Mouse (Mus musculus): ENCODE measurements at regions not wholly inside any gene's neighbourhood (a gene's known extent, or its start where the extent isn't known, plus 50 kb on each side); places are given as distances from the start of the nearest gene placed in this dataset.
A peak's percentile ranks its signal among the peaks of the same experiment; 100 is the strongest.

- Histone ChIP-seq H3K4me1 (ENCODE audit: control insufficient read depth, insufficient read depth, low read length) (no peaks in the 10 kb centered on the region), H3K4me3 (ENCODE audit: low read depth, low read length) (no peak overlapping the region), H3K27me3 (ENCODE audit: control insufficient read depth, insufficient read depth, low read length) (no peaks in the 10 kb centered on the region), H3K9ac (ENCODE audit: low read length) (no peak overlapping the region), H3K9me3 (ENCODE audit: control insufficient read depth, low read length) (no peaks in the 10 kb centered on the region), H3K36me3 (ENCODE audit: control insufficient read depth, insufficient read depth, low read length) (no peaks in the 10 kb centered on the region), H3K4me2 (ENCODE audit: low read depth, severe bottlenecking) (no peak overlapping the region), H3K27ac (replicated peaks; ENCODE audit: low read depth, low read length) (no peak overlapping the region)
- WGBS, result 72% methylated on average over 2 of the region's 2 CpGs
- no peak for DNase-seq (ENCODE audit: low spot score)
- no peak for ATAC-seq (ENCODE audit: insufficient number of reproducible peaks, low FRiP score, low TSS enrichment, low read depth)
Measured at GRCm38 (mm10) chr13:34416603-34417002, 71.6 kb upstream of the Slc22a23 start.

GRCm38 (mm10) chr13:34414533-34414932 lies 69.6 kb upstream of the Slc22a23 start:
- no peak overlapping the region for H3K9ac ChIP-seq (ENCODE audit: low read length)
- DNase-seq (ENCODE audit: low spot score) (no peak), ATAC-seq (ENCODE audit: insufficient number of reproducible peaks, low FRiP score, low TSS enrichment, low read depth) (no peak)
- H3K27me3 ChIP-seq (ENCODE audit: control insufficient read depth, insufficient read depth, low read length), result no peaks in the 10 kb centered on the region
- no peak overlapping the region for H3K27ac ChIP-seq (replicated peaks; ENCODE audit: low read depth, low read length)
- WGBS, result 88% methylated on average over 2 of the region's 2 CpGs
- no peak overlapping the region for H3K4me3 ChIP-seq (ENCODE audit: low read depth, low read length)
- H3K9me3 ChIP-seq (ENCODE audit: control insufficient read depth, low read length), result no peaks in the 10 kb centered on the region
- H3K36me3 ChIP-seq (ENCODE audit: control insufficient read depth, insufficient read depth, low read length), result no peaks in the 10 kb centered on the region
- H3K4me2 ChIP-seq (ENCODE audit: low read depth, severe bottlenecking), result no peak overlapping the region
- H3K4me1 ChIP-seq (ENCODE audit: control insufficient read depth, insufficient read depth, low read length), result no peaks in the 10 kb centered on the region

GRCm38 (mm10) chr13:34408669-34409055 lies 63.7 kb upstream of the Slc22a23 start:
- H3K9ac ChIP-seq (ENCODE audit: low read length), result no peak overlapping the region
- H3K36me3 ChIP-seq (ENCODE audit: control insufficient read depth, insufficient read depth, low read length), result no peaks in the 10 kb centered on the region
- DNase-seq (ENCODE audit: low spot score) (no peak), ATAC-seq (ENCODE audit: insufficient number of reproducible peaks, low FRiP score, low TSS enrichment, low read depth) (no peak)
- peaks cover 2% of the 10 kb centered on the region; the same call in 1 of the 2 replicates for H3K4me1 ChIP-seq (ENCODE audit: control insufficient read depth, insufficient read depth, low read length)
- WGBS, result 18% methylated on average over 2 of the region's 2 CpGs
- no peaks in the 10 kb centered on the region for H3K9me3 ChIP-seq (ENCODE audit: control insufficient read depth, low read length)
- no peak overlapping the region for H3K27ac ChIP-seq (replicated peaks; ENCODE audit: low read depth, low read length)
- H3K27me3 ChIP-seq (ENCODE audit: control insufficient read depth, insufficient read depth, low read length), result no peaks in the 10 kb centered on the region
- H3K4me2 ChIP-seq (ENCODE audit: low read depth, severe bottlenecking), result no peak overlapping the region
- no peak overlapping the region for H3K4me3 ChIP-seq (ENCODE audit: low read depth, low read length)

GRCm38 (mm10) chr13:34408007-34408668 lies 63.2 kb upstream of the Slc22a23 start:
- 45% methylated on average over 4 of the region's 4 CpGs for WGBS
- Histone ChIP-seq H3K27ac (replicated peaks; ENCODE audit: low read depth, low read length) (no peak overlapping the region), H3K36me3 (ENCODE audit: control insufficient read depth, insufficient read depth, low read length) (no peaks in the 10 kb centered on the region), H3K9me3 (ENCODE audit: control insufficient read depth, low read length) (no peaks in the 10 kb centered on the region), H3K27me3 (ENCODE audit: control insufficient read depth, insufficient read depth, low read length) (no peaks in the 10 kb centered on the region), H3K9ac (ENCODE audit: low read length) (no peak overlapping the region), H3K4me3 (ENCODE audit: low read depth, low read length) (no peak overlapping the region), H3K4me2 (ENCODE audit: low read depth, severe bottlenecking) (no peak overlapping the region), H3K4me1 (ENCODE audit: control insufficient read depth, insufficient read depth, low read length) (peaks cover 2% of the 10 kb centered on the region; the same call in 1 of the 2 replicates)
- ATAC-seq (ENCODE audit: insufficient number of reproducible peaks, low FRiP score, low TSS enrichment, low read depth), result no peak
- peak; percentile 25 for DNase-seq (ENCODE audit: low spot score)

- Histone ChIP-seq H3K36me3 (ENCODE audit: control insufficient read depth, insufficient read depth, low read length) (no peaks in the 10 kb centered on the region), H3K9ac (ENCODE audit: low read length) (no peak overlapping the region), H3K4me2 (ENCODE audit: low read depth, severe bottlenecking) (no peak overlapping the region), H3K27me3 (ENCODE audit: control insufficient read depth, insufficient read depth, low read length) (no peaks in the 10 kb centered on the region), H3K4me1 (ENCODE audit: control insufficient read depth, insufficient read depth, low read length) (peaks cover 2% of the 10 kb centered on the region; the same call in 1 of the 2 replicates), H3K27ac (replicated peaks; ENCODE audit: low read depth, low read length) (no peak overlapping the region), H3K9me3 (ENCODE audit: control insufficient read depth, low read length) (no peaks in the 10 kb centered on the region), H3K4me3 (ENCODE audit: low read depth, low read length) (no peak overlapping the region)
- DNase-seq (ENCODE audit: low spot score), result no peak
- no peak for ATAC-seq (ENCODE audit: insufficient number of reproducible peaks, low FRiP score, low TSS enrichment, low read depth)
Measured at GRCm38 (mm10) chr13:34406291-34406690, 61.3 kb upstream of the Slc22a23 start.

GRCm38 (mm10) chr13:34402631-34403030 lies 57.6 kb upstream of the Slc22a23 start:
- Histone ChIP-seq H3K4me2 (ENCODE audit: low read depth, severe bottlenecking) (no peak overlapping the region), H3K36me3 (ENCODE audit: control insufficient read depth, insufficient read depth, low read length) (no peaks in the 10 kb centered on the region), H3K27ac (replicated peaks; ENCODE audit: low read depth, low read length) (no peak overlapping the region), H3K4me1 (ENCODE audit: control insufficient read depth, insufficient read depth, low read length) (no peaks in the 10 kb centered on the region), H3K4me3 (ENCODE audit: low read depth, low read length) (no peak overlapping the region), H3K27me3 (ENCODE audit: control insufficient read depth, insufficient read depth, low read length) (no peaks in the 10 kb centered on the region), H3K9ac (ENCODE audit: low read length) (no peak overlapping the region), H3K9me3 (ENCODE audit: control insufficient read depth, low read length) (no peaks in the 10 kb centered on the region)
- ATAC-seq (ENCODE audit: insufficient number of reproducible peaks, low FRiP score, low TSS enrichment, low read depth) (no peak), DNase-seq (ENCODE audit: low spot score) (no peak)
- WGBS, result 85% methylated on average over 1 of the region's 1 CpGs

GRCm38 (mm10) chr13:34401031-34401430 lies 56.0 kb upstream of the Slc22a23 start:
- no peak overlapping the region for H3K4me3 ChIP-seq (ENCODE audit: low read depth, low read length)
- DNase-seq (ENCODE audit: low spot score), result no peak
- H3K4me2 ChIP-seq (ENCODE audit: low read depth, severe bottlenecking), result no peak overlapping the region
- no peak for ATAC-seq (ENCODE audit: insufficient number of reproducible peaks, low FRiP score, low TSS enrichment, low read depth)
- no peak overlapping the region for H3K9ac ChIP-seq (ENCODE audit: low read length)
- WGBS, result 79% methylated on average over 2 of the region's 2 CpGs
- H3K27ac ChIP-seq (replicated peaks; ENCODE audit: low read depth, low read length), result no peak overlapping the region
- no peaks in the 10 kb centered on the region for H3K9me3 ChIP-seq (ENCODE audit: control insufficient read depth, low read length)
- no peaks in the 10 kb centered on the region for H3K4me1 ChIP-seq (ENCODE audit: control insufficient read depth, insufficient read depth, low read length)
- no peaks in the 10 kb centered on the region for H3K36me3 ChIP-seq (ENCODE audit: control insufficient read depth, insufficient read depth, low read length)
- no peaks in the 10 kb centered on the region for H3K27me3 ChIP-seq (ENCODE audit: control insufficient read depth, insufficient read depth, low read length)

- Histone ChIP-seq H3K36me3 (ENCODE audit: control insufficient read depth, insufficient read depth, low read length) (no peaks in the 10 kb centered on the region), H3K9me3 (ENCODE audit: control insufficient read depth, low read length) (no peaks in the 10 kb centered on the region), H3K9ac (ENCODE audit: low read length) (no peak overlapping the region), H3K27me3 (ENCODE audit: control insufficient read depth, insufficient read depth, low read length) (no peaks in the 10 kb centered on the region), H3K4me2 (ENCODE audit: low read depth, severe bottlenecking) (no peak overlapping the region), H3K4me3 (ENCODE audit: low read depth, low read length) (no peak overlapping the region), H3K4me1 (ENCODE audit: control insufficient read depth, insufficient read depth, low read length) (peaks cover 5% of the 10 kb centered on the region; the same call in 1 of the 2 replicates), H3K27ac (replicated peaks; ENCODE audit: low read depth, low read length) (no peak overlapping the region)
- no peak for DNase-seq (ENCODE audit: low spot score)
- ATAC-seq (ENCODE audit: insufficient number of reproducible peaks, low FRiP score, low TSS enrichment, low read depth), result no peak
- WGBS, result 64% methylated on average over 3 of the region's 3 CpGs
Measured at GRCm38 (mm10) chr13:34398847-34399246, 53.9 kb upstream of the Slc22a23 start.

All from limb, embryonic 11.5 days (tissue).